Mouse (Mus musculus): ENCODE data around the gene Tspan5.

The Tspan5 gene

DNA sequence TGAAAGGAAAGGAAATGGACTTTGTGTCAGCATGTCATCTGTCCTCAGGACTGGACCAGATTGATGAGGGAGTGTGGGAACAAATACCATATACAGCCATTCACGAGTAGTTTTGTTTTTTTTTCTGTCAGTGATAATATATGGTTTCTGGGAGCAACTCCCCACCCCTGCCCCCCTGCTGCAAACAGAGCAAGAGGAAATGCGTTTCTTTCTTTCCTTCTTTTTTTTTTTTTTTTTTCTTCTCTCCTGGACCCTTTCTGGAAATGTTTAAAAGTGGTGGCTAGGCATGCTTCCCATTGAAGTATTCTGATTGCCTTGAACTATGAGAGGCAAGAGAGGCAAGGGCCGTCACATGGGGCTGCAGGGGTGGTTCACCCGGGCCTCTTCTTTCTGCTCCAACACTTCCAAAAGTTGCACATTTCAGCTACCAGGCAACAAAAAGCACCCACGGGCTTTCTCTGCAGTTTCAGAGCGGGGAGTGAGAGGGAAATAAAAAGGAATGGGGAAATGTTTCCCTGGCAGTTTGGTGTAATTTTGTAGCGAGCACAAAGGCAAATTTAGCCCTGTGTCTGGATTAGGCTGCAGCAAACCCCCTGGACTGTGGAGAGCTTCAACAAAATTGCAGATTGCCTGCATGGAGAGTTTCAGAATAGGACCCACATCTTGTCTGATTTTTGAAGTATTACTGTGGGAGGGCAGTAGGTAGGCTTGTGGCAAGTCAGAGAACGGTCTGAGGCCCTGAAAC, 2.2 kb downstream of the Tspan5 start:
- peak; percentile 26 for DNase-seq

- DNase-seq, result no peak
Observed at GRCm38 (mm10) chr3:138745091-138745490, 3.1 kb downstream of the Tspan5 start.

- no peak for DNase-seq
Observed at GRCm38 (mm10) chr3:138745596-138745995, 3.6 kb downstream of the Tspan5 start.

- no peak for DNase-seq
Observed at GRCm38 (mm10) chr3:138746556-138746955, 4.6 kb downstream of the Tspan5 start.

- no peak for DNase-seq
Observed at GRCm38 (mm10) chr3:138747035-138747434, 5.0 kb downstream of the Tspan5 start.

DNA sequence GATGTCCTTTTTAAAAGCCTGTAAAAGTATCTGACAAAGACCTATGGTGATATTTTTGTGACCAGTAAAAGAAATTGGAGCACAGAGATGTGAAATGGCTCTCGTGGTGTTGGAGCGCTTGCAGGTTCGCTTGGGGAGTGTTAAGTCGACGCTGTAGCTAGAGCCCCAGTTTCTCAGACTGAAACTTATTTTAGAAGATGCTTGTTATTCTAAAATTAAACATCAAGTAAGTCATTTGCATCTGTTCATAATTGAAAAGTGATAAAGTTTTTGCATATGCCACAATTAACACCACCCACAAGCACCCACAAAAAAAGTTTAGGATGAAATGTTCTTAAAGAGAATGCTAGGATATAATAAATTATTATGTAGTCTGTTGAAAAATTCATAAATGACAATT, 6.0 kb downstream of the Tspan5 start:
- no peak for DNase-seq

GRCm38 (mm10) chr3:138749645-138750044, 7.7 kb downstream of the Tspan5 start:
- no peak for DNase-seq

DNA sequence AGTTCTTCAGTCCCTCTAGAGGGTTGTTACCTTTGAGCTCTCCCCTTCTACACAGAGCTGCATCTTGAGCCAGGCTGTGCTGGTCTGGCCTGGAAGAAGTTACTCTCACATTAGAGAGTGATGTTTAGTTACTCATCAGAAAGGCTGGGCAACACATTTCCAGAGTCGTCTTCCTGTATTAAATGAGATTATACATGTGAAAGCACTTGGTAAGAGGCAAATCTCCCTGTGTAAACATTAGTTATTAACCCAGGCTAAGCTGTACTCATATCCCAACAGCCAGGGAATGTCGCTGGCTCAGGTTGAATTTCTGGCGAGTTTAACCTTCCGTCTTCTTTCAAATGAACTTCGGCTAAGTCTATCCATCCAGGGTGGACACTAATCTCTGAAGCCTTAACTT, 9.3 kb downstream of the Tspan5 start:
- DNase-seq, result no peak

DNA sequence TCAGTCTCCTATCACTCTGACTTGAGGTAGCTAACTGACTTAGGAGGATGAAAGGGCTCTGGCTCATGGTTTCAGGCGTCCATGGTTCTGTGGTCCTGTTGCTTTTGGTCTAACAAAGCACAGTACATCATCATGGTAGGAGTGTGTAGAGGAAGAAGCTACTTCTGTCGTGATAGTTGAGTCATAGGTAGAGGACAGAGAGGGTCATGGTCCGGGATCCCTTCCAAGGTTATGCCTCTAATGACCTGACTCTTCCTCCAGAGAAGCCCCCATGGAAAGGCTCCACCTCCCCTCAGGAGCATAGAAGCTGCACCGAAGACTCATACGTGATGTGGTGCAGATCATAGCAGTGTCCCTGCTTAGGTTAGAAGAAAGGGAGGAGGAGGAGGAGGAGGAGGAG, 10.1 kb downstream of the Tspan5 start:
- no peak for DNase-seq

DNA sequence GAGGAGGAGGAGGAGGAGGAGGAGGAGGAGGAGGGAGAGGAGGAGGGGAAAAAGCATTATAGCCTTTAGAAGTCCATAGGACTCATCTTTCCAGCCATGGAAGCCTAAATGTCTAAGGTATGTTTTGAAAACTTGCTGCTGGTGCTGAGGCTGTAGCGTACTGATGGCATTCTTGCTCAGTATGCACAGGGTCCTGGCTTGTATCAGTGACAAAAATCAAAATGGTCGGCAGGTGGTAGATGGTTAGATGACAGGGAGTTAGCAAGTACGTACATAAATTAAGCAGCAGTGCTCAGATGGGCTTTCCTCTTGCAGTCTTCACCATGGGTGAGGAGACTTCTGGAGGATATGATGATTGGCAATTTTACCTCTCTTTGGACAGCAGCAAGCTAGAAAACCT, 10.8 kb downstream of the Tspan5 start:
- no peak for DNase-seq

DNA sequence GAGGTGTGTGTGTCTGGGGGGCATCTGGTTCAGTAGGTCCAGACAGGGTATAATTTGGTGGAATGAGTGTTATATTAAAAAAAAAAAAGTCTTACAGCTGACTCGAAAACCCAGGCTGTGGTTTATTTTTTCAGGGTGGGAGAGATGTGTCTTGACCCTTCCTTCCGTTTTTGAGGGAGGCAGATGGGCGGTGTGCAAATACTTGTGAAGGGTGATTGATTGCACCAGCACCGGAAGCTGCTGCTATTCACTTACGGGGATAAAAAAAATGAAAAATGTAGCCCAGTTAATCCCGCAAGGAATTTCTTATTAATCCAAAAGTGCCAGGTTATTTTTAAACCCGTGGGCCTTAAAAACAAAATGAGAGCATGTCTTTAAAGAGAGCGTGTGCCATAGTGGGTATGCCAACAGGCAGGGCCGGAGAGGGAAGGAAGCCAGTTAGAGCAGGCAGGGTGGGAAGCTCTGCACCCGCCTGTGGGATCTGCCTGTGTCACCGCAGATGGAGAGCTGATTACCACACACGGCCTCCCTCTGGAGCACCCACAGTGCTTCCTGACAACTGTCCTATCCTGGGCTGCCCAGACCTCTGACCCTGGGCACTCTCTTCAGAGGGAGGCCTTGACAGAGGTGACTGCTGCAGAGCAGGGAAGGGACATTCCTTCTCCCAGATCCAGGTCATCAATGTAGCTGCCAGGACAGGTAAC, 11.3 kb downstream of the Tspan5 start:
- DNase-seq, result peak; percentile 38

DNA sequence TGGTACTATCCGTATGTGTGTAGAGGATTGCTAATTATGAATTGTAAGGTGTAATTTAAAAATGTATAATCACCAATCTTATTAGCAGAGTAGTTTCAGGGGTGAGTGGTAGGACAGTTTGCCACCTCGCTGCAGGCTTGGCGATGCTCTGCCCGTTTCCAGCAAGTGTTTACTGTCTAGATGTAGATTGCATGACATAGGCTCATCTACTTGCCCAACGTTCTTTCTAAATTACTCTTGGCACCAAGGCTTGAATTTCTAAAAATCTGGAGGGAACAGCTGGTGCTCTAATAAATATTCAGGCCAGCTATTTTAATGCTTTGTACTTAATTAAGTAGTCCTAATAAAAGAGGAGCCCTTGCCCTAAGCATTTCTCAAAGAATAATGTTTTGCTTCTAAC, 12.3 kb downstream of the Tspan5 start:
- no peak for DNase-seq

DNA sequence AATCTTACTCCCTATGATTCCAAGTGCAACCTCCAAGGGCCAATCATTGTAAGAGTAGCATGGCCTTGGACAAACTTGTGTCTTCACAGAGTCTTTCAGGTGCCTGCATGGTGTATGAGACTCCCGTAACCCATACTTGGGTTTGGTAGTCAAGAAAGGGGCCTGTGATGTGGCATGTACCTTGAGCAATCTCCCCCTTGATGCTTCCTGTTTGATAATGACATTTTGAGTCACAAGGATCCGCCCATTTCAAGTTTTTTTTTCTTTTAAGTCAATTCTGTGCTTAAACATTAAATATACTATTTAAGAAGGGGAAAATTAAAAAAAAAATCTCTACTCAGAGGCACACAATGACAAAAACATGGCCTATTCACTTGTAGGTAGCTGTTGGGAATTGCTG, 15.3 kb downstream of the Tspan5 start:
- DNase-seq, result no peak

- DNase-seq, result no peak
Observed at GRCm38 (mm10) chr3:138759968-138760684, 18.1 kb downstream of the Tspan5 start.

- DNase-seq, result no peak
Observed at GRCm38 (mm10) chr3:138760685-138761119, 18.7 kb downstream of the Tspan5 start.

- DNase-seq, result no peak
Observed at GRCm38 (mm10) chr3:138761531-138761930, 19.5 kb downstream of the Tspan5 start.

DNA sequence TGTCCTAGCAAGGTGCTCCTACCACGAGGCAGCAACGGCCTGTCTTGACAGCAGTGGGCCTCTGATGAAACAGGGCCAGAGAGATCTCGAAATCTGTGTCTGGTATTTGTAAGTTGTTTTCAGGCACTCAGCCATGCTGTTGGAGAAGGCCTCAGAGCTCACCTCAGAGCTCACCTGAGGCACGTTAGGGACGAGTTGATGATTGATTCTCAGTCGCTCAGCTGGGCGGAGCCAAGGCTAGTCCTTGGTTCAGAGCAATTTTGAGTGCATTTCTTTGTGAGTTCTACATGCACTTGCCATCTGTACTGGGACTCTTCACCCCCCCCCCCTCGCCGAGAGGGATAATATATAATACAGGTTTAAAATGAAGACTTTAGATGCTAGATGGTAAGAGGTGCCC, 21.9 kb downstream of the Tspan5 start:
- no peak for DNase-seq

DNA sequence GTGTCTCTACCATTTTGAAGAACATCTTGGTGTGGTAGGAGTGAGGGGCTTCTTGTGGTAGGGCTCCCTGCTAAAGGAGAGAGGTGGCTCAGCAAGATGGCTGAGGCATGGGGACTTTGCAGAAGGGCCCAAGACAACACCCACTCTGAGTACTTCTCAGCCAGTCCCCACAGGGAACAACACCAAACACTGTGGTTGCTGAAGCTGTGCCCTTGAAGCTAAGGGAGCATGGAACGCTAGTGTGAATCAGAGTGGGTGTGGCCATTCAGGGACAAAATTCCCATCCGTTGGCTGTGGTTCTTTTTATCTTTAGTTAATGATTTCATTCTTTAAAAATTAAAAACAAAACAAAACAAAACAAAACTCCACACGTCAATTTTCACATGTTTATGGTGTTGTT, 22.8 kb downstream of the Tspan5 start:
- no peak for DNase-seq

DNA sequence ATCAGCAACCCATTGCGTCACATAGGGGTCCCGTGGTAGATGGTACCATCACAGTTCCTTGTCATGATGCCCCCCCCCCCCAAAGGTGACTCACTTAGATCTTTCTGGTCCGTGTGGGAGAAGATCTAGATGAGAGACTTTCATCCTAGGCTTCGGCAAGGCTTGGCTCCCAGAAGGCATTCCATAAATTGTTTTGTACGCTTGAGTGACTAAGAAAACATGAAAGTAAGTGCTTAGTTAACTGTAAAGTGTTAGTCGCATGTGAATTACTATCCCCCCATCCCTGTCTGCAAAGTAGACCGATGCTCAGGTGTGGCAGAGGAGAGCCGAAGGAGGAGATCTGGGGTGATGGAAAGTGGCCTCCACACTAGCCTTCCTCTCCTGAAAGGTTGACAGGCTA, 25.0 kb downstream of the Tspan5 start:
- peak; percentile 31 for DNase-seq

DNA sequence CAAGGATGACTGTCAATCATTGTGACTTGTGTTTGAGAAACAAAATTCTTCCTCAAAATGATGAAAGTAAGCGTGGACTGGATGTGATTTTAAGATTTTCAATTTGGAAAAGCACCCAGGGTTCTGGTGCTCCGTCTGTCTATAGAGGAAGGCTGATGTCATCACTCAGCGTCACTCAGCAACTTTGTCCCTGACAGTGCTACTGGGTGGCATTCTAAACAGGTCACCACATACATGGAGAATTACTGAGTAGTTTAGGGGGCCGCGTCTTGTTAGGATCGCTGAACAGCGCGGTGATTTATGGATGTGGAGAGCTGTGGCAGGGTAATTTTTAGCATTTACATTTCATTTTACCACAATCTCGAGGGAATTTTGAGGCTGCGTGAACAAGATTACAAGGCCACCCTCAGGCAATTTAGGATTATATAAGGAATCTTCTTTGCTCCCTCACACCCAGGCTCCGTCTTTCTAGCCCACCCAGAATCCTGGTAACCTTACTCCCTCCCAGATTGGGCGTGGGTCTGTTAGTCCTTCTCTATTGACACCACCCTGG, 26.6 kb downstream of the Tspan5 start:
- no peak for DNase-seq

GRCm38 (mm10) chr3:138770650-138771331, 28.8 kb downstream of the Tspan5 start:
- DNase-seq, result no peak

DNA sequence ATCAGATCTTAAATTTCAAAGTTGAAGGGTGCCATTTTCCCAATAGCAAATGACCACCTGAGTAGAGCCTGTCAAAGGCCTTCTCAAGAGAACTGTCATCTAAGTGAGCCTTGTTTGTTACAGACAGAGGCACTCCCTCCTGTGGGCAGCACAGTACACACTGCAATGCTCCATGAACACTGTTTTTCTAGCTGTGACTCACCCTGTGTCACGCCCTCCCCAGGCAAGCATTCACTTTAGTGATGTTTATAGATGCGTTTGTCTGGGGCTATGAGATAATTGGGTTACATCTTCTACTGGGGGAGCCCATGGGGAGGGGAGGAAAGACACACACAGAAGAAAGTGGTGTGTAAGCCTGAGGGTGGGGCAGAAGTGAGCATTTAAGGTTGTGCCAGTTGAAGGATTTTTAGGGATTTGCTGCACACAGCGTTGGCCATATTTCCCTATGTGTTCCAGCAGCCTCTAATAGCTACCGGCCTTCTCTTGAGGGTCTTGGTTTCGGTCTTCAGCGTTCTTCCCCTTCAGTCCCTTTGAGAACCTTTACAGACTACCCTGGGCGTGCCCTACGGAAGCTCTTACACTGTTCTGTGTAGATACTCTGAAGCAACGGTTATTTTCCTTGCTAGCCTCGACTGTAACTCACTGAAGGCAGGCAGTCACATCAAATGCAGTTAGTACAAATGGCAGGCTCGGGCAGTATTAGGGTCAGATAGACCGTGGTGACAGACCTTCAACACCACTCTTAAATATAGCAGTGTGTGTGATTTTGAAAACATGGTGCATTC, 29.7 kb downstream of the Tspan5 start:
- no peak for DNase-seq
